Mouse (Mus musculus): ENCODE results near the gene Lrrfip2.

DNA sequence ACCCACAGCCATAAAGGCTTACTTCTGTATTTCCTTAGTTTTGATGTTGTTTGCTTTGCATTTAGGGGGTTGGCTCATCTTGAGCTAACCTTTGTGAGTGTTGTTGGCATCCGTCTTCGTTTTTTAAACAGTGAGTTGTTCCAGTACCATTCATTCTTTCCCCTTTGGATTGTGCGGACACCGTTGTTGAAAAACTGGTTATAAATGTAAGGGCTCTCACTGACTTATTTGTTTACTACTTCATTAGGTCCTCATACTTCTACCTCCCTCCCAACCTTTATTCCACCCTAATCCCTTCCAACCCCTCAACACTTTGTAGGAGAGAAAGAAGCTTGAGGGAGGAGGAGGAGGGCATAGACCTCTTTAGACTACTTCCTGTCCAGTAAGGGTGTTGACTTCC, 80.3 kb downstream of the Lrrfip2 start:
- TF ChIP-seq ZC3H11A (IDR thresholded peaks at IDR 0.05; ENCODE audit: borderline replicate concordance, low read depth, low read length) (no peak), HCFC1 (IDR thresholded peaks at IDR 0.05; ENCODE audit: borderline replicate concordance, insufficient read depth, low read length) (no peak), CHD2 (IDR thresholded peaks at IDR 0.05; ENCODE audit: low read depth, low read length) (no peak)
